Mouse (Mus musculus) heart, postnatal 0 days (tissue): ENCODE data around the gene Mpl.

Experiments
- CTCF ChIP-seq: IDR thresholded peaks from 2 replicates; pipeline ENCODE4 v1.5.1; 2016; ENCODE audit warnings: antibody characterized with exemption, control low read depth, low read depth
- EP300 ChIP-seq: IDR thresholded peaks from 2 replicates; pipeline ENCODE4 v1.6.1; 2016; ENCODE audit warnings: antibody characterized with exemption, low read depth

- TF ChIP-seq CTCF, result no peak
- no peak for TF ChIP-seq EP300
These were observed 48.2 kb upstream of the Mpl start for GRCm38 (mm10) chr4:118505551-118505950.
